ENCODE assay signal across 12 mouse cellular contexts in genomic region chr10:112926271-112926670, GRCm38 (mm10). TPM values are rescaled to one million over a fixed set of nuclear protein-coding genes. Genes with fewer than 3 reads are reported as not detected.
DNase-seq lines count a peak whose midpoint lies in the region; ATAC-seq and TF ChIP-seq lines count a peak whose summit lies in the region.
"Had no signal": no experiment of that assay in that cellular context is flagged by ENCODE, and none has a peak within 500 bp of the region (broad histone marks: within the 10 kb centered on the region; RNA-seq: fewer than 3 reads in every experiment).

No protein-coding gene starts in this region.

- intact Hi-C loops in heart, postnatal 25 days (cut with DNase I), result no loop called here

- no peaks in the 10 kb centered on the region for H3K27me3 ChIP-seq in heart, embryonic 16.5 days (ENCODE audit: control insufficient read depth, insufficient read depth, low read length)
- H3K27me3 ChIP-seq in G1E (ENCODE audit: insufficient read depth, low read length), result no peaks in the 10 kb centered on the region
- no peaks in the 10 kb centered on the region for H3K27me3 ChIP-seq in midbrain, embryonic 12.5 days

- no peak overlapping the region for H3K9ac ChIP-seq in heart, embryonic 16.5 days (ENCODE audit: low read length)
- no peak overlapping the region for H3K9ac ChIP-seq in midbrain, embryonic 12.5 days (replicated peaks)

- ATAC-seq in heart, embryonic 16.5 days (replicated peaks; ENCODE audit: extremely low read depth, insufficient read depth, low FRiP score), result no peak
- ATAC-seq in G1E (ENCODE audit: extremely low read depth, insufficient number of reproducible peaks, low FRiP score, poor library complexity, severe bottlenecking), result no peak
- no peak for ATAC-seq in midbrain, embryonic 12.5 days (ENCODE audit: low FRiP score, low read depth)
- ATAC-seq: CD4-positive, CD25-positive, alpha-beta regulatory T cell, adult 4 months had no signal

- peaks cover 24% of the 10 kb centered on the region for H3K36me3 ChIP-seq in heart, embryonic 16.5 days (ENCODE audit: control insufficient read depth, insufficient read depth)
- peaks cover 24% of the 10 kb centered on the region for H3K36me3 ChIP-seq in G1E (replicated peaks)
- peaks cover 33% of the 10 kb centered on the region for H3K36me3 ChIP-seq in midbrain, embryonic 12.5 days

- H3K27ac ChIP-seq in heart, embryonic 16.5 days (ENCODE audit: low read length), result no peak overlapping the region
- no peak overlapping the region for H3K27ac ChIP-seq in midbrain, embryonic 12.5 days (replicated peaks)

- no peak for DNase-seq in heart, postnatal 25 days (ENCODE audit: low spot score)
- DNase-seq in G1E (ENCODE audit: low spot score), result no peak
- peak; percentile 78 for DNase-seq in gonadal fat pad, adult 2 months (ENCODE audit: low read depth)
- DNase-seq in ovary, postnatal 14 days (ENCODE audit: low spot score), result no peak
- DNase-seq in adrenal gland, postnatal 4 days (ENCODE audit: low spot score in 2 of 2), result no peak
- no peak for DNase-seq in embryo, embryonic 10.5 days (ENCODE audit: low spot score)
- DNase-seq: cerebellum, postnatal 10 days; gastrocnemius, postnatal 25 days; spleen, adult 18-20 months had no signal

- no peaks in the 10 kb centered on the region for H3K9me3 ChIP-seq in heart, embryonic 16.5 days (replicated peaks; ENCODE audit: control insufficient read depth, low read length)
- H3K9me3 ChIP-seq in G1E (replicated peaks), result no peaks in the 10 kb centered on the region
- H3K9me3 ChIP-seq in midbrain, embryonic 12.5 days, result no peaks in the 10 kb centered on the region

- H3K4me3 ChIP-seq in heart, embryonic 16.5 days (ENCODE audit: low read length), result no peak overlapping the region
- peak overlapping the region; percentile 57; the same call in 1 of the 2 replicates for H3K4me3 ChIP-seq in G1E (ENCODE audit: low read depth, low read length)
- 0 out of 2 replicates have a peak overlapping the region, but pooled peaks have one; percentile 17 for H3K4me3 ChIP-seq in midbrain, embryonic 12.5 days

- no peak for TF ChIP-seq CTCF in G1E (IDR thresholded peaks at IDR 0.05; ENCODE audit: low read depth, low read length)

- peaks cover 26% of the 10 kb centered on the region for H3K4me1 ChIP-seq in heart, embryonic 16.5 days (ENCODE audit: control insufficient read depth, insufficient read depth, low read length)
- H3K4me1 ChIP-seq in G1E (ENCODE audit: insufficient read depth, low read depth, low read length), result peaks cover 36% of the 10 kb centered on the region
- H3K4me1 ChIP-seq in midbrain, embryonic 12.5 days, result peaks cover 25% of the 10 kb centered on the region

- 84% methylated on average over 2 of the region's 2 CpGs for WGBS in heart, embryonic 16.5 days
- WGBS in midbrain, embryonic 12.5 days, result 83% methylated on average over 2 of the region's 2 CpGs

- H3K4me2 ChIP-seq in heart, embryonic 16.5 days (ENCODE audit: low read depth, low read length), result peak overlapping the region; percentile 18; the same call in 1 of the 2 replicates
- H3K4me2 ChIP-seq in midbrain, embryonic 12.5 days (replicated peaks), result peak overlapping the region; percentile 82

RNA-seq across cellular contexts. Expression of gene Atxn7l3b, which starts 2.5 kb away (rescaled TPM):
- 100 and 112 TPM in 2 replicates for polyA plus RNA-seq in heart, embryonic 16.5 days (2015; fragmentation: Nextera tagmentation; extraction: Ambion mirVana)
- 10 to 100 TPM; 28.6 to 32.7 TPM for total RNA-seq in heart, postnatal 25 days (2021)
- total RNA-seq in G1E (2014; fragmentation: Nextera tagmentation) (69.5 and 78.0 TPM in 2 replicates), G1E (2017) (81.0 and 88.8 TPM in 2 replicates)
- 33.9 and 35.4 TPM in 2 replicates for polyA plus RNA-seq in G1E (2012)
- 28.9 and 32.8 TPM in 2 replicates for polyA plus RNA-seq in gonadal fat pad, adult 2 months (2012; rRNA removed)
- polyA plus RNA-seq in midbrain, embryonic 12.5 days (2016; fragmentation: Nextera tagmentation; extraction: Ambion mirVana), result 343 and 376 TPM in 2 replicates
- total RNA-seq in adrenal gland, postnatal 4 days (2021), result 100 to 1,000 TPM; 121 to 123 TPM
